Mouse (Mus musculus) bone marrow macrophage, adult 2 months (primary cell): ENCODE results near the gene Slc5a4b. TPM values are rescaled to one million over a fixed set of nuclear protein-coding genes. Genes with fewer than 3 reads are reported as not detected.

Experiments
- H3K27ac ChIP-seq: 2 replicates; pipeline ENCODE4 v1.5.1; 2012; ENCODE audit warnings: low read depth, low read length; ENCODE audit not compliant: insufficient read depth
- H3K4me1 ChIP-seq: 2 replicates; pipeline ENCODE4 v1.6.1; 2012; ENCODE audit warnings: low read length; ENCODE audit not compliant: control insufficient read depth, insufficient read depth
- H3K4me3 ChIP-seq: 2 replicates; pipeline ENCODE4 v1.5.1; 2012; ENCODE audit warnings: mild to moderate bottlenecking, low read length, moderate library complexity; ENCODE audit not compliant: insufficient read depth
- CTCF ChIP-seq: IDR thresholded peaks from 2 replicates; pipeline ENCODE4 v1.5.1; 2012; ENCODE audit warnings: low read depth, mild to moderate bottlenecking, low read length, moderate library complexity
- POLR2A ChIP-seq: IDR thresholded peaks from 2 replicates; pipeline ENCODE4 v1.6.1; 2012; ENCODE audit warnings: mild to moderate bottlenecking, low read depth, low read length, borderline replicate concordance
- polyA plus RNA-seq: library from polyadenylated mRNA; stranded (reverse); fragments of >200 nt; gene quantifications from 2 replicates; pipeline ENCODE4 v1.2.4, GENCODE M21; 2012; ENCODE audit not compliant: missing spikeins, insufficient read depth, insufficient read length

Gene Slc5a4b
- polyA plus RNA-seq, 1 experiment = not detected

DNA sequence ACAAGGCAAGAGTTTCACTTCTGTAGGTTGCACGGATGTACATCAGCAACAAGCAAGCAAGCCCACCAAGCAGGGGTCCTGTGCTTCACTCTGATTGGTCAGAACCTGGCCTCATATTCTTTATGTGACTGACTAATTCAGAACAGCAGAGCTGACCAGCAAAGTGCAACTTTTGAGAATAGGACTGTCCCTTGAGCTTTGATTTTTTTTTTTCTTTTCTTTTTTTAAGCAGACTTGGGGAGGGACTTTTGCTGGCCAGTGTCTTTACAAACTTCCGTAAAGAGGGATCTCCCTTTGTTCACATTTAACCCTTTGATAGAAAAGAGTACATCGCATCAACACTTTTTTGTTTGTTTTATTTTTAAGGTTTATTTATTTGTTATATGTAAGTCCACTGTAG, 100.9 kb downstream of the Slc5a4b start:
- TF ChIP-seq POLR2A (no peak), CTCF (no peak)
- Histone ChIP-seq H3K27ac (no peak overlapping the region), H3K4me1 (no peaks in the 10 kb centered on the region), H3K4me3 (no peak overlapping the region)

Other genes with a start within 250 kb of the Slc5a4b start
- 1.0 and 1.7 TPM in 2 replicates for gene Derl3, start 217.5 kb downstream of the Slc5a4b start, polyA plus RNA-seq
- gene Smarcb1, start 189.3 kb downstream of the Slc5a4b start, polyA plus RNA-seq = 27.9 and 31.8 TPM in 2 replicates
- gene Chchd10, start 177.8 kb downstream of the Slc5a4b start, polyA plus RNA-seq = 19.3 and 22.7 TPM in 2 replicates
- gene Mmp11, start 174.5 kb downstream of the Slc5a4b start, polyA plus RNA-seq = 0.59 and 0.72 TPM in 2 replicates
- not detected in 2 replicates for gene Gm867, start 170.3 kb downstream of the Slc5a4b start, polyA plus RNA-seq
- not detected in 2 replicates for gene Vpreb3, start 167.9 kb downstream of the Slc5a4b start, polyA plus RNA-seq
- gene Gm5134, start 156.4 kb downstream of the Slc5a4b start, polyA plus RNA-seq = 0.55 and 0.92 TPM in 2 replicates
- gene Zfp280b, start 78.3 kb downstream of the Slc5a4b start, polyA plus RNA-seq = 5.0 and 5.6 TPM in 2 replicates
- not detected in 2 replicates for gene Slc5a4a, start 36.5 kb upstream of the Slc5a4b start, polyA plus RNA-seq
- 20.0 and 23.3 TPM in 2 replicates for gene Prmt2, start 126.9 kb upstream of the Slc5a4b start, polyA plus RNA-seq
- not detected in 2 replicates for gene S100b, start 142.9 kb upstream of the Slc5a4b start, polyA plus RNA-seq
- 10.8 and 12.1 TPM in 2 replicates for gene Dip2a, start 234.3 kb upstream of the Slc5a4b start, polyA plus RNA-seq